Mouse (Mus musculus) adrenal gland (tissue): ENCODE results near the gene Abhd11.

Experiments
- intact Hi-C: fragments of 180-260 bp; cut with DNase I; formaldehyde crosslinking; loops from one replicate; pipeline ENCODE4 v1.15.1; 2025

Gene Abhd11

GRCm38 (mm10) chr5:134985633-134986297 is 23.2 kb upstream of the Abhd11 start, which contains the start of gene Cldn3:
Cldn3 (plus strand) TSS chr5:134986214.
- intact Hi-C loops, result no loop called here

- intact Hi-C loops, result no loop called here
These were observed 22.4 kb upstream of the Abhd11 start for GRCm38 (mm10) chr5:134986298-134987268.

- intact Hi-C loops, result no loop called here
These were observed 19.8 kb upstream of the Abhd11 start for GRCm38 (mm10) chr5:134989166-134989565.

- intact Hi-C loops, result no loop called here
These were observed 19.2 kb upstream of the Abhd11 start for GRCm38 (mm10) chr5:134989741-134990140.

- intact Hi-C loops, result no loop called here
These were observed 16.4 kb upstream of the Abhd11 start for GRCm38 (mm10) chr5:134992566-134992965.

GRCm38 (mm10) chr5:134998359-134998758 is 10.6 kb upstream of the Abhd11 start:
- intact Hi-C loops, result no loop called here

- intact Hi-C loops, result no loop called here
These were observed 9.2 kb upstream of the Abhd11 start for GRCm38 (mm10) chr5:134999797-135000196.

- intact Hi-C loops, result no loop called here
These were observed 8.2 kb upstream of the Abhd11 start for GRCm38 (mm10) chr5:135000751-135001150.

GRCm38 (mm10) chr5:135001309-135001708 is 7.6 kb upstream of the Abhd11 start:
- intact Hi-C loops, result no loop called here

GRCm38 (mm10) chr5:135002151-135002550 is 6.8 kb upstream of the Abhd11 start:
- intact Hi-C loops, result no loop called here

- intact Hi-C loops, result no loop called here
These were observed 965 bp upstream of the Abhd11 start for GRCm38 (mm10) chr5:135007802-135008571.

GRCm38 (mm10) chr5:135009590-135010319 is 803 bp downstream of the Abhd11 start:
- intact Hi-C loops, result loop anchor here (10.0 kb wide), 2 partner anchors 95 to 175 kb away; partner anchors contain the start of gene Baz1b

GRCm38 (mm10) chr5:135010320-135010709 is 1.4 kb downstream of the Abhd11 start:
- intact Hi-C loops, result loop anchor here (10.0 kb wide), 2 partner anchors 94 to 174 kb away; partner anchors contain the start of gene Baz1b

- intact Hi-C loops, result loop anchor here (10.0 kb wide), 2 partner anchors 94 to 174 kb away; partner anchors contain the start of gene Baz1b
These were observed 2.1 kb downstream of the Abhd11 start for GRCm38 (mm10) chr5:135010841-135011743.

GRCm38 (mm10) chr5:135011809-135012613 is 3.1 kb downstream of the Abhd11 start:
- intact Hi-C loops, result loop anchor here (10.0 kb wide), 2 partner anchors 93 to 173 kb away; partner anchors contain the start of gene Baz1b

- intact Hi-C loops, result loop anchor here (10.0 kb wide), 2 partner anchors 92 to 172 kb away; partner anchors contain the start of gene Baz1b
These were observed 3.9 kb downstream of the Abhd11 start for GRCm38 (mm10) chr5:135012671-135013441.

GRCm38 (mm10) chr5:135015497-135015896 is 6.5 kb downstream of the Abhd11 start:
- intact Hi-C loops, result loop anchor here (2.0 to 10.0 kb wide), 3 partner anchors 59 to 169 kb away; partner anchors contain the start of gene Baz1b
